Mouse (Mus musculus) T-cell, adult 2 months (primary cell): ENCODE results near the gene Brd3os.
A peak's percentile ranks its signal among the peaks of the same experiment; 100 is the strongest.

ENCODE experiments used
- DNase-seq: peaks from one replicate; pipeline ENCODE4 v3.0.0; 2022; ENCODE audit warnings: low spot score

Brd3os gene

GRCm38 (mm10) chr2:27441767-27442707 is at the start of gene Brd3os:
Gene Brd3os (plus strand): TSS chr2:27442324.
- peak; percentile 75 for DNase-seq

- DNase-seq: no peak
These were observed 47.8 kb upstream of the Brd3os start for GRCm38 (mm10) chr2:27394158-27394832.

GRCm38 (mm10) chr2:27396656-27397440 is 45.3 kb upstream of the Brd3os start:
- DNase-seq: no peak

- no peak for DNase-seq
These were observed 42.0 kb upstream of the Brd3os start for GRCm38 (mm10) chr2:27400083-27400482.

GRCm38 (mm10) chr2:27401544-27401943 is 40.6 kb upstream of the Brd3os start:
- DNase-seq: no peak

- DNase-seq: no peak
These were observed 37.6 kb upstream of the Brd3os start for GRCm38 (mm10) chr2:27404375-27405093.

GRCm38 (mm10) chr2:27405094-27405884 is 36.8 kb upstream of the Brd3os start:
- no peak for DNase-seq

- DNase-seq: no peak
These were observed 35.2 kb upstream of the Brd3os start for GRCm38 (mm10) chr2:27406928-27407327.

GRCm38 (mm10) chr2:27408194-27408593 is 33.9 kb upstream of the Brd3os start:
- no peak for DNase-seq

GRCm38 (mm10) chr2:27410518-27411140 is 31.5 kb upstream of the Brd3os start:
- DNase-seq: no peak

GRCm38 (mm10) chr2:27411688-27412174 is 30.4 kb upstream of the Brd3os start:
- DNase-seq: no peak

GRCm38 (mm10) chr2:27412245-27412800 is 29.8 kb upstream of the Brd3os start:
- no peak for DNase-seq

- no peak for DNase-seq
These were observed 28.6 kb upstream of the Brd3os start for GRCm38 (mm10) chr2:27413582-27413935.

GRCm38 (mm10) chr2:27413936-27414657 is 28.0 kb upstream of the Brd3os start:
- DNase-seq: no peak

- no peak for DNase-seq
These were observed 26.9 kb upstream of the Brd3os start for GRCm38 (mm10) chr2:27415060-27415783.

- DNase-seq: no peak
These were observed 25.7 kb upstream of the Brd3os start for GRCm38 (mm10) chr2:27416425-27416824.

- DNase-seq: no peak
These were observed 24.4 kb upstream of the Brd3os start for GRCm38 (mm10) chr2:27417648-27418153.

GRCm38 (mm10) chr2:27418577-27419070 is 23.5 kb upstream of the Brd3os start:
- no peak for DNase-seq
